Mouse (Mus musculus): ENCODE data around the gene Dgki. TPM values are rescaled to one million over a fixed set of nuclear protein-coding genes. Genes with fewer than 3 reads are reported as not detected.

Dgki gene
- polyA plus RNA-seq, 1 experiment from 2014 or later, result 5.9 TPM

DNA sequence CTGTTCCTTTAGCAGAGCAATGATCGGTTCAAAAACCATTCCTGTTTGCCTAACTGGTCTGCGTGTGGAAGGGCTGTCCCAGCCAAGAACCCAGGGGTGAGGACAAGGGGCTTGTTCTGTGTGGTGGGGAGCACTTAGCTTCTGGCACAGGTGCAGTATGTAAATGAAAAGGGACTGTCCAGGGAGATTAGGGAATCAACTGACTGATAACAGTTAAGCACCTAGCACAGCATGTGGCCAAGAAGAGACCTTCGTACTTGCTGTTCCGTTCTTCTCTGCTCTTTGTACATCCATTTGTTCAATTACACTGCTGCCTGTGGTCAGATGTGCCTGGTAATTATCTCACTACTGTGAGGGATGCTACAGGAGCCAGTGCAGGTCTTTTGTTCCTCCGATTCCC is 248.3 kb downstream of the Dgki start:
- Histone ChIP-seq H3K9ac (no peak overlapping the region), H3K36me3 (no peaks in the 10 kb centered on the region), H3K4me3 (no peak overlapping the region), H3K27me3 (no peaks in the 10 kb centered on the region), H3K4me1 (replicated peaks) (peaks cover 10% of the 10 kb centered on the region), H3K9me3 (no peaks in the 10 kb centered on the region), H3K27ac (0 out of 2 replicates have a peak overlapping the region, but pooled peaks have one; percentile 48), H3K4me2 (no peak overlapping the region)
- ATAC-seq (ENCODE audit: low FRiP score), result no peak
- WGBS, result 47% methylated on average over 5 of the region's 5 CpGs

DNA sequence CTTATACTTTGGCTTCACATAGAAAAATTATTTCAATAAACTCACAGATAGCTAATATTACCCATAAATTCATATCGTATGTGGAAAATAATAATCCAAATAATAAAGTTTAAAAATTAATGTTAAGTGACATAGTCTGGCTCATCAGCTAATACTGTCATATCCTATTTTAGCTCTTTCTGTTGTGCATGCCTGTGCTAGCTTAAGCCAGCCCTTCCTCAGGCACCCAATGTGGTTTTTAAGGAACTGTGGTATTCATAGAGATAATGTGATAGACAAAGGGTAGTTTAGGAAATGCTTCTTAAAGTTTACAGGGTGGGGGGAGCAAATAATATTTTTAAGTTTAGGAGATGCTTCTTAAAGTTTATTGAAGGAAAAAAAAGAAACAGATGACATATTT is 248.8 kb downstream of the Dgki start:
- Histone ChIP-seq H3K4me1 (replicated peaks) (peaks cover 10% of the 10 kb centered on the region), H3K27ac (no peak overlapping the region), H3K36me3 (no peaks in the 10 kb centered on the region), H3K4me2 (no peak overlapping the region), H3K9me3 (no peaks in the 10 kb centered on the region), H3K4me3 (no peak overlapping the region), H3K27me3 (no peaks in the 10 kb centered on the region), H3K9ac (no peak overlapping the region)
- ATAC-seq (ENCODE audit: low FRiP score), result no peak
- 98% methylated on average over 1 of the region's 1 CpGs for WGBS

DNA sequence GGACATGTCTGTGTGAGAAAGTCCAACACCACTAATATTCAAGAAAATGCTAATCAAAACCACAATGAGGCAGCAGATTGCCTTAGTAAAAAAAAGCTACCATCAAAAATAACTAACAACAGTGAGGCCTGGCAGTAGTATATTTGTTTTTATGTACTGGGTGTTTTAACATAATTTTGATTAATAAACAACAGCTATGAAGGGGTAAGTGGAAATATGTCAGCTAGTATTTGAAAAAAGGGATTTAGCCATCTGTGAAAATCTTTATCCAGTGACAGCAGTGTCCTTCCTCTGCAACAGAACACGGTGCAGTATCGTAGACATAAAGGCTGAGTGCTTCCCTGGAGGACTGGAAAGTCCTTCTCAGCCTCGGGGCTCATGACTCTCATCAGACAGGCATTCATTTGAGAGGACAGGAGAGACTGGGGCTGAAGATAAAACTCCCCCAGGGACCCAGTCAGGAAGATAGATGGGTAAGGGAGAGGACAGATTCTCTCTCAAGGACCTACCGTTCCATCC is 252.3 kb downstream of the Dgki start:
- WGBS, result 37% methylated on average over 4 of the region's 4 CpGs
- H3K27ac ChIP-seq, result 0 out of 2 replicates have a peak overlapping the region, but pooled peaks have one; percentile 40
- H3K9me3 ChIP-seq, result no peaks in the 10 kb centered on the region
- H3K4me1 ChIP-seq (replicated peaks), result peaks cover 10% of the 10 kb centered on the region
- ATAC-seq (ENCODE audit: low FRiP score), result no peak
- H3K9ac ChIP-seq, result no peak overlapping the region
- no peaks in the 10 kb centered on the region for H3K27me3 ChIP-seq
- H3K36me3 ChIP-seq, result no peaks in the 10 kb centered on the region
- no peak overlapping the region for H3K4me3 ChIP-seq
- H3K4me2 ChIP-seq, result no peak overlapping the region

DNA sequence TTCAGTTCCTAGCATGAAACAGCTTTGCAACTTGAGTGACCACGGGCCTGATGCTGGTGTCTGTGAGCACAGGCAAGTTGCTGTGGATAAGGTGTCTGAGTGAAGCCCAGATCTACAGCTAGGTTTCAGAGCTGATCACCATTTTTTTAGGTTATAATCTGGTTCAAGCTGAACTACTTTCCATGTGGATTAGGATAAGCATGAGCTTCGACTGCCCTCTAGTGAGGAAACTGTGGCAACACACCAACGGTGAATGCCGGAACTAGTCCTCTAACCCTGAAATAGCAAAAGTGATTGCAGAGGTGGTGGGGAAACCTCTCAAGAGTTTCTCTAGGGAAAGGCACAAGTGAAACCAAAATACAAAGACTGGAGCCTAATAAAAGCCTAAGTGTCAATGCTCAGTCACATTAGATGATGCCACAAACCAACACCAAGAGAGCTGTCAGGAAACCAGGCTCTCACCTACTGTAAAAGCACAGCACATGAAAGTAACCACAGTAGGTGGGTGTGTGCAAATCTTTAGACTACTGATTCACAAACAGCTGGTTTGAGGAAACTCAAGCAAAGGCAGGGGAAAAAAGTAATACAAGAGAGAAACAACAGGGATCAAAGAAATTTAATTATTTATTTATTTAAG is 253.7 kb downstream of the Dgki start:
- Histone ChIP-seq H3K27ac (no peak overlapping the region), H3K27me3 (no peaks in the 10 kb centered on the region), H3K9me3 (no peaks in the 10 kb centered on the region), H3K4me1 (replicated peaks) (peaks cover 5% of the 10 kb centered on the region), H3K36me3 (no peaks in the 10 kb centered on the region), H3K4me2 (no peak overlapping the region), H3K9ac (no peak overlapping the region), H3K4me3 (no peak overlapping the region)
- ATAC-seq (ENCODE audit: low FRiP score), result peak; percentile 60; the same call in 1 of the 2 replicates
- 29% methylated on average over 4 of the region's 4 CpGs for WGBS

DNA sequence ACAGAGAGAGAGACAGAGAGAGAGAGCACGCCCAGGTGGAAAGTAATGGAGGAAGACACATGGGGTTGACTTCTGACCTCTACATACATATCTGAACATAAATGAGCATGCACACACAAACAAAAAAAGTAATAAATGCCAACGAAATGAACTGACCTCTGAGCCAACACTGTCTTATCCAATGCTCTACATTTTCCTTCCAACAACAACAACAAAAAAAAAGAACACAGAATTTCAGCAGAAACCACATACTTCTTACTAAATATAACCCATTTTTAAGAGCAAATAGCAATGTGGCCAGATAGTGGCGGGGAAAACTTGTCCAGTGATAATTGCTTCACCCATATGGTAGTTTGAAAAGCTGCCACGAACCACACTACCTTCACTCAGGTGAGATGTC is 255.2 kb downstream of the Dgki start:
- ATAC-seq (ENCODE audit: low FRiP score), result no peak
- 90% methylated on average over 4 of the region's 4 CpGs for WGBS
- H3K4me2 ChIP-seq, result no peak overlapping the region

DNA sequence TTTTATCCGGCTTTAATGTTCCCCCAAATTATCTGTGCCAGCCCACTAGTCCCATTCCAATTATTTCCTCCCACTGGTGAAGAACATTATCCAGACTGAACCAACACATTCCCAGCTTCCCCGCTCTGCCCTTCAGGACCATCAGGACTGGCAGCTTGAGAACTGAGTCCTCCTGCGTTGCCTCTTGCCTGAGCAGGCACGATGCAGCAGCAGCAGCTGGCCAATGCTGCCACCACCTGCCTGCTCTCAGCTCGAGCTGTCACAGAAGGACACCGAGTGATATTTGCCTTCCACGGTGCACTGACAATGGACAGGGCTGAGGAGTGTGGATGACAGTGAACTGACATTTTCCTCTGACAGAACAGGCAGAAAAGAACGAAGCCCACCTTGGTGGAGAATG is 261.5 kb downstream of the Dgki start:
- 36% methylated on average over 8 of the region's 8 CpGs for WGBS
- H3K4me1 ChIP-seq (replicated peaks), result peaks cover 28% of the 10 kb centered on the region
- no peak overlapping the region for H3K4me3 ChIP-seq
- H3K4me2 ChIP-seq, result no peak overlapping the region
- ATAC-seq (ENCODE audit: low FRiP score), result peak; percentile 76
- peaks cover 3% of the 10 kb centered on the region; the same call in 1 of the 2 replicates for H3K36me3 ChIP-seq
- H3K27me3 ChIP-seq, result no peaks in the 10 kb centered on the region
- H3K9me3 ChIP-seq, result no peaks in the 10 kb centered on the region
- no peak overlapping the region for H3K9ac ChIP-seq
- peak overlapping the region; percentile 35; the same call in 1 of the 2 replicates for H3K27ac ChIP-seq

More for the DNA sequence above, 255.2 kb downstream of the Dgki start:
- Histone ChIP-seq H3K9ac (no peak overlapping the region), H3K27me3 (no peaks in the 10 kb centered on the region), H3K27ac (no peak overlapping the region), H3K4me3 (no peak overlapping the region), H3K9me3 (no peaks in the 10 kb centered on the region), H3K4me1 (replicated peaks) (peaks cover 5% of the 10 kb centered on the region), H3K36me3 (no peaks in the 10 kb centered on the region)

DNA sequence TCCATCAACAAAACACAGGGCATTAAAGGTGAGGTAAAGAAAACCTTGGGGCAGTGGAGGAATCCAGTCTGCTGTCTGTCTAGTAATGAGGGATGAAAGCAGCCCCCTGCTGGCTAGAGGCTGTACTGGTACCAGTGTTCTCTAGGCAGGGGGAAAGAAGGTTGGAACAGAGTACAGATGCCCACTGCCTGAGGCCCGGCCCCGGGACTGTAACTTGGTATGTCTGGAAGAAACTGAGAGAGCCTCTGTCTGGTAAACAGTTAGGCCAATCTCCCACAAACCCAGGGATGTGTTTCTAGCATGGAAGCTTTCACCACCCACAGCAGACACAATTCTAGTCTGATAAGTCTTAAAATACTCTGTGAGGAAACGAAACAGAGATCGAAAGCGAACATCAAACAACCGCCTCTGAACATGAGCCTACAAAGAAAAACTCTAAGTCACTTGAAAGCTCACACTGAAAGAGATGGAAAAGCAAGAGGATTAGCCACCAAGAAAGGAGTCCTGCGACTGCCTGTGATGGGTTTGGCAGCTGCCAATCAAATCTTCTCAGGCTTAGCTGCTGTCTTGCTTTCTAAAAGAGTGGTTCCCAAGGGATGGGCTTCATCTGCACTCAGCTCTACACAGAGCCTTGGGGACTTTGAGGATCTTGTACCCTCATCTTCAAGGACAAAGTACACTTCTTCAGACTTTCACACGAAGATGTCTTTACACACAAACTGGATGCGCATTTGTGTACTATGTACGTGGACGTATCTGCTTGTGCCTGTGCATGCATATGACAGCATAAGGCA is 262.7 kb downstream of the Dgki start:
- Histone ChIP-seq H3K4me1 (replicated peaks) (peaks cover 28% of the 10 kb centered on the region), H3K4me2 (no peak overlapping the region), H3K27ac (no peak overlapping the region), H3K9ac (no peak overlapping the region), H3K4me3 (no peak overlapping the region), H3K27me3 (no peaks in the 10 kb centered on the region), H3K9me3 (no peaks in the 10 kb centered on the region), H3K36me3 (peaks cover 12% of the 10 kb centered on the region)
- ATAC-seq (ENCODE audit: low FRiP score), result 0 out of 2 replicates have a peak, but pooled peaks have one; percentile 41
- WGBS, result 75% methylated on average over 11 of the region's 11 CpGs

DNA sequence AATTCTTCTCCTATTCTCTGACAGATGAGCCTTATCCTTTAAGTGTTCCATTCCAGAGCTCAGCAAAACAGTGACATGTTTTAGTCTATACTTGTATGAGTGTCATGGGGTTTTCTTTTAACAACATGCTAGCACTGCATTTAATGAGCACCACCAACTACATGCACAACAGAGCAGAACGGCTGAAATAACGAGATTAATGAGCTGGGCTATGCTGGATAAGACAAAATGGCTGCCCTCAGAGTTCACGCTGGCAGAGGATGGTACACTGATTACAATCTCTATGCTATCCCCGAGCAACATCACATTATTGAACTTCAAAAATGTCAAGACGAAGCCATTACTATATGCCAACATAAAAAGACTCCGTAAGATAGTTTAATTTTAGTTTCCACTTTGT is 264.3 kb downstream of the Dgki start:
- Histone ChIP-seq H3K4me1 (replicated peaks) (peaks cover 28% of the 10 kb centered on the region), H3K27me3 (no peaks in the 10 kb centered on the region), H3K36me3 (peaks cover 15% of the 10 kb centered on the region), H3K4me3 (no peak overlapping the region), H3K9me3 (no peaks in the 10 kb centered on the region), H3K4me2 (no peak overlapping the region), H3K9ac (no peak overlapping the region), H3K27ac (no peak overlapping the region)
- WGBS, result 69% methylated on average over 6 of the region's 6 CpGs
- no peak for ATAC-seq (ENCODE audit: low FRiP score)

DNA sequence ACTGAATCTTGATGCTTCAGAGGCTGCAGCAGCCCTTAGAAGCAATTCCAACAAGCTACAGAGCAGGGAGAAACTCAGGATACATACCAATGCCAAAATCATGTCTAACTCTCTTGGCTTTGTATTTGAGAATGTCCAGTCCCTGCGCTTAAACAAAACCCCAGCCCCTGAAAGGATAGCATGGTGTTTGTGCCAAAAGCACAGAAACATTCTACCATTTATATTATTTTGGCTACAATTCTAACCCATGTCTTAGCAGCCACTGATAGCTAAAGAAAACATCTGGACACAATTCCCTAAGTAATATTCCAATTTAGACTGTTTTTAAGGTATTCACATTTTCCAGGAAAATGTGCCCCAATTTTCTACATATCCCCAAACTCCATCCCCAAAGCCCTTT is 269.0 kb downstream of the Dgki start:
- H3K9ac ChIP-seq, result no peak overlapping the region
- H3K27ac ChIP-seq, result no peak overlapping the region
- no peak overlapping the region for H3K4me3 ChIP-seq
- H3K36me3 ChIP-seq, result peaks cover 24% of the 10 kb centered on the region
- peaks cover 7% of the 10 kb centered on the region; the same call in 1 of the 2 replicates for H3K4me1 ChIP-seq (replicated peaks)
- no peaks in the 10 kb centered on the region for H3K9me3 ChIP-seq
- 84% methylated on average over 1 of the region's 1 CpGs for whole genome bisulfite sequencing
- no peak for ATAC-seq (ENCODE audit: low FRiP score)
- no peaks in the 10 kb centered on the region for H3K27me3 ChIP-seq
- H3K4me2 ChIP-seq, result no peak overlapping the region

DNA sequence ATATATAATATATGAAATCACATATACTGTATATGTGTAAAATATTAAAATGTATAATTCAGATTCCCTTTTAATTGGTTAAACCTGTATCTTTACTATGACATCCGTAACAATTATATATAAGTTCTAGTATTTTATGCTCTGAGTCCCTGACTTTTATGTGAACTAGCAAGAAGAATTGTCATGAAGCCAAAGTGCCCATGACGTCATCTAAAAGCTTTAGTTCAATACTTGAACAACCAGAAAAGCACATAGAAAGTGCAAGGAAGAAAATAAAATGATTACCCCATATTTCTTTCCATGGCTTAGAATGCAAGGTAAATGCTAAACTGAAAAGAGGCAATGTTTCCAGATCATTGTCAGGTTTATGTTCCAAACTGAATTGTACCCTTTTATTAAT is 269.6 kb downstream of the Dgki start:
- no peak overlapping the region for H3K4me3 ChIP-seq
- H3K27ac ChIP-seq, result no peak overlapping the region
- peaks cover 6% of the 10 kb centered on the region; the same call in 1 of the 2 replicates for H3K4me1 ChIP-seq (replicated peaks)
- H3K9me3 ChIP-seq, result no peaks in the 10 kb centered on the region
- H3K9ac ChIP-seq, result no peak overlapping the region
- WGBS, result 93% methylated on average over 2 of the region's 2 CpGs
- ATAC-seq (ENCODE audit: low FRiP score), result no peak
- H3K4me2 ChIP-seq, result no peak overlapping the region
- peaks cover 24% of the 10 kb centered on the region for H3K36me3 ChIP-seq
- no peaks in the 10 kb centered on the region for H3K27me3 ChIP-seq

DNA sequence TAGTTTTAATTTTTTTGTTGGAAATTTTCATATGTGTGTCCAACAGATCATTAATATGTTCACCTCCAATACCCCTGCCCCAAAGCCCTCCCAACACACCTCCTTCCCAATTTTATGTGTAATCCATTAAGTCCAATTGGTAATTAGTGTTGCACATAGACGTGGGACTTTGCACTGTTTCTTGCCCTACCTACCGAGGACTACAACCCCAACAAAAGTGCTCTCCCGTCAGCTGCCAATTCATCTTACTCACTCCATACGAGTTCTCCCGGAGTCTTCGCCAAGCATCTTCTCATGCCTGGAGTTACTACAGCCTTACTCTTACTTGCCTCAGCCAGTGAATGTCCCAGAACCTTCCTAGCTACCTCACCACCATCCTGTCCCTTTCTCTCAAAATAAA is 271.1 kb downstream of the Dgki start:
- 84% methylated on average over 6 of the region's 6 CpGs for WGBS
- Histone ChIP-seq H3K27ac (no peak overlapping the region), H3K36me3 (peaks cover 21% of the 10 kb centered on the region), H3K9ac (no peak overlapping the region), H3K27me3 (no peaks in the 10 kb centered on the region), H3K4me2 (no peak overlapping the region), H3K4me3 (no peak overlapping the region), H3K9me3 (no peaks in the 10 kb centered on the region), H3K4me1 (replicated peaks) (peaks cover 6% of the 10 kb centered on the region; the same call in 1 of the 2 replicates)
- ATAC-seq (ENCODE audit: low FRiP score), result no peak

DNA sequence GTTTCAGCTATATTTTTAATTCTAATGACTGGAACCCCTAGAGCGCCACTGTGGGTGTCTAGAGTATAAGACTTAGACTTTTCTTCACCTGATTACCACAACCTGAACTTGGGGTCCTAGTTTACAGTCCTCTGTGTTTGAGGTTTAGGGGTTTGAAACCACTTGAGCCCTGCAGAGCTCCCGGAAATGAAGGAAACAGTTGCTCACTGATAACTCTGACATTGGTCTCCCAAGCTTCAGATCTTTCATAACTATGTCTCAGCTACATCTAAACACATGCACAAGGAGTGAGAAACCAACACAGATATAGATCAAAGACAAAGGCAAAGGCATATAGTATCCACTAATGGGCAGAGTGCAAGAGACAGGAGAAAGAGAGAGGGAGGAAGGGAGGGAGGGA is 271.7 kb downstream of the Dgki start:
- Histone ChIP-seq H3K27me3 (no peaks in the 10 kb centered on the region), H3K4me1 (replicated peaks) (peaks cover 6% of the 10 kb centered on the region; the same call in 1 of the 2 replicates), H3K27ac (no peak overlapping the region), H3K4me3 (no peak overlapping the region), H3K4me2 (no peak overlapping the region), H3K9me3 (no peaks in the 10 kb centered on the region), H3K36me3 (peaks cover 21% of the 10 kb centered on the region), H3K9ac (no peak overlapping the region)
- ATAC-seq (ENCODE audit: low FRiP score), result no peak
- WGBS, result 90% methylated on average over 2 of the region's 2 CpGs
